Mouse (Mus musculus): ENCODE results near the gene Dysf. TPM values are rescaled to one million over a fixed set of nuclear protein-coding genes. Genes with fewer than 3 reads are reported as not detected.
A peak's percentile ranks its signal among the peaks of the same experiment; 100 is the strongest.

Dysf gene
- polyA plus RNA-seq, 1 experiment from 2014 or later, result 6.0 TPM

GRCm38 (mm10) chr6:84057216-84057615, 48.8 kb downstream of the Dysf start:
- H3K9me3 ChIP-seq, result no peaks in the 10 kb centered on the region
- no peaks in the 10 kb centered on the region for H3K4me1 ChIP-seq
- H3K36me3 ChIP-seq (replicated peaks), result no peaks in the 10 kb centered on the region
- DNase-seq (ENCODE audit: low spot score), result no peak
- no peak overlapping the region for H3K27ac ChIP-seq (replicated peaks)
- 83% methylated on average over 8 of the region's 8 CpGs for WGBS
- H3K27me3 ChIP-seq (replicated peaks; ENCODE audit: low read depth, poor library complexity, severe bottlenecking), result no peaks in the 10 kb centered on the region
- H3K4me3 ChIP-seq, result no peak overlapping the region

- 62% methylated on average over 5 of the region's 5 CpGs for WGBS
- peak; percentile 18 for DNase-seq (ENCODE audit: low spot score)
- Histone ChIP-seq H3K36me3 (replicated peaks) (no peaks in the 10 kb centered on the region), H3K27me3 (replicated peaks; ENCODE audit: low read depth, poor library complexity, severe bottlenecking) (no peaks in the 10 kb centered on the region; the same call in 1 of the 2 replicates), H3K27ac (replicated peaks) (no peak overlapping the region), H3K9me3 (no peaks in the 10 kb centered on the region), H3K4me3 (no peak overlapping the region), H3K4me1 (no peaks in the 10 kb centered on the region)
Observed at GRCm38 (mm10) chr6:84058671-84059141, 50.3 kb downstream of the Dysf start.

GRCm38 (mm10) chr6:84059771-84060414, 51.5 kb downstream of the Dysf start:
- no peaks in the 10 kb centered on the region; the same call in 1 of the 2 replicates for H3K27me3 ChIP-seq (replicated peaks; ENCODE audit: low read depth, poor library complexity, severe bottlenecking)
- no peaks in the 10 kb centered on the region for H3K36me3 ChIP-seq (replicated peaks)
- no peak overlapping the region for H3K27ac ChIP-seq (replicated peaks)
- no peaks in the 10 kb centered on the region for H3K9me3 ChIP-seq
- H3K4me3 ChIP-seq, result no peak overlapping the region
- no peak for DNase-seq (ENCODE audit: low spot score)
- H3K4me1 ChIP-seq, result no peaks in the 10 kb centered on the region
- WGBS, result 49% methylated on average over 4 of the region's 4 CpGs

- Histone ChIP-seq H3K27ac (replicated peaks) (no peak overlapping the region), H3K4me3 (no peak overlapping the region), H3K27me3 (replicated peaks; ENCODE audit: low read depth, poor library complexity, severe bottlenecking) (no peaks in the 10 kb centered on the region; the same call in 1 of the 2 replicates), H3K9me3 (no peaks in the 10 kb centered on the region), H3K4me1 (no peaks in the 10 kb centered on the region), H3K36me3 (replicated peaks) (no peaks in the 10 kb centered on the region)
- WGBS, result 5% methylated on average over 5 of the region's 5 CpGs
- DNase-seq (ENCODE audit: low spot score), result peak; percentile 77
Observed at GRCm38 (mm10) chr6:84061328-84061727, 52.9 kb downstream of the Dysf start.

- H3K9me3 ChIP-seq, result no peaks in the 10 kb centered on the region
- no peak overlapping the region for H3K4me3 ChIP-seq
- H3K4me1 ChIP-seq, result no peaks in the 10 kb centered on the region
- no peak overlapping the region for H3K27ac ChIP-seq (replicated peaks)
- H3K36me3 ChIP-seq (replicated peaks), result no peaks in the 10 kb centered on the region
- DNase-seq (ENCODE audit: low spot score), result no peak
- 74% methylated on average over 5 of the region's 5 CpGs for WGBS
- no peaks in the 10 kb centered on the region; the same call in 1 of the 2 replicates for H3K27me3 ChIP-seq (replicated peaks; ENCODE audit: low read depth, poor library complexity, severe bottlenecking)
Observed at GRCm38 (mm10) chr6:84062541-84062940, 54.2 kb downstream of the Dysf start.

GRCm38 (mm10) chr6:84068236-84068635, 59.8 kb downstream of the Dysf start:
- WGBS, result 90% methylated on average over 5 of the region's 5 CpGs
- Histone ChIP-seq H3K4me1 (no peaks in the 10 kb centered on the region), H3K4me3 (no peak overlapping the region), H3K27me3 (replicated peaks; ENCODE audit: low read depth, poor library complexity, severe bottlenecking) (no peaks in the 10 kb centered on the region; the same call in 1 of the 2 replicates), H3K36me3 (replicated peaks) (no peaks in the 10 kb centered on the region), H3K9me3 (no peaks in the 10 kb centered on the region), H3K27ac (replicated peaks) (no peak overlapping the region)
- DNase-seq (ENCODE audit: low spot score), result no peak

- no peak overlapping the region for H3K27ac ChIP-seq (replicated peaks)
- no peak for DNase-seq (ENCODE audit: low spot score)
- H3K36me3 ChIP-seq (replicated peaks), result no peaks in the 10 kb centered on the region
- no peaks in the 10 kb centered on the region for H3K4me1 ChIP-seq
- no peak overlapping the region for H3K4me3 ChIP-seq
- WGBS, result 84% methylated on average over 6 of the region's 6 CpGs
- H3K9me3 ChIP-seq, result no peaks in the 10 kb centered on the region
- H3K27me3 ChIP-seq (replicated peaks; ENCODE audit: low read depth, poor library complexity, severe bottlenecking), result no peaks in the 10 kb centered on the region
Observed at GRCm38 (mm10) chr6:84070251-84070650, 61.9 kb downstream of the Dysf start.

- Histone ChIP-seq H3K27ac (replicated peaks) (no peak overlapping the region), H3K9me3 (no peaks in the 10 kb centered on the region), H3K27me3 (replicated peaks; ENCODE audit: low read depth, poor library complexity, severe bottlenecking) (no peaks in the 10 kb centered on the region), H3K4me3 (no peak overlapping the region), H3K4me1 (no peaks in the 10 kb centered on the region), H3K36me3 (replicated peaks) (no peaks in the 10 kb centered on the region)
- peak; percentile 33 for DNase-seq (ENCODE audit: low spot score)
- WGBS, result 56% methylated on average over 9 of the region's 9 CpGs
Observed at GRCm38 (mm10) chr6:84072574-84072973, 64.2 kb downstream of the Dysf start.

GRCm38 (mm10) chr6:84078172-84078571, 69.8 kb downstream of the Dysf start:
- H3K4me3 ChIP-seq, result no peak overlapping the region
- 41% methylated on average over 1 of the region's 1 CpGs for WGBS
- no peak overlapping the region for H3K27ac ChIP-seq (replicated peaks)
- no peak for DNase-seq (ENCODE audit: low spot score)
- H3K9me3 ChIP-seq, result no peaks in the 10 kb centered on the region
- no peaks in the 10 kb centered on the region for H3K4me1 ChIP-seq
- H3K36me3 ChIP-seq (replicated peaks), result no peaks in the 10 kb centered on the region
- H3K27me3 ChIP-seq (replicated peaks; ENCODE audit: low read depth, poor library complexity, severe bottlenecking), result no peaks in the 10 kb centered on the region

GRCm38 (mm10) chr6:84080631-84081030, 72.2 kb downstream of the Dysf start:
- Histone ChIP-seq H3K27ac (replicated peaks) (no peak overlapping the region), H3K36me3 (replicated peaks) (no peaks in the 10 kb centered on the region), H3K4me3 (no peak overlapping the region), H3K4me1 (peaks cover 8% of the 10 kb centered on the region), H3K9me3 (no peaks in the 10 kb centered on the region), H3K27me3 (replicated peaks; ENCODE audit: low read depth, poor library complexity, severe bottlenecking) (no peaks in the 10 kb centered on the region)
- 82% methylated on average over 3 of the region's 3 CpGs for WGBS
- DNase-seq (ENCODE audit: low spot score), result no peak

GRCm38 (mm10) chr6:84084757-84085156, 76.4 kb downstream of the Dysf start:
- H3K27ac ChIP-seq (replicated peaks), result 0 out of 2 replicates have a peak overlapping the region, but pooled peaks have one; percentile 14

GRCm38 (mm10) chr6:84093473-84093872, 85.1 kb downstream of the Dysf start:
- no peak overlapping the region for H3K27ac ChIP-seq (replicated peaks)
- DNase-seq (ENCODE audit: low spot score), result peak; percentile 72
- no peaks in the 10 kb centered on the region for H3K36me3 ChIP-seq (replicated peaks)
- WGBS, result 26% methylated on average over 4 of the region's 4 CpGs
- H3K27me3 ChIP-seq (replicated peaks; ENCODE audit: low read depth, poor library complexity, severe bottlenecking), result peaks cover 19% of the 10 kb centered on the region; the same call in 1 of the 2 replicates
- peaks cover 7% of the 10 kb centered on the region for H3K4me1 ChIP-seq
- no peak overlapping the region for H3K4me3 ChIP-seq
- no peaks in the 10 kb centered on the region for H3K9me3 ChIP-seq

More at GRCm38 (mm10) chr6:84084757-84085156, 76.4 kb downstream of the Dysf start:
- 71% methylated on average over 10 of the region's 10 CpGs for WGBS
- H3K9me3 ChIP-seq, result no peaks in the 10 kb centered on the region
- H3K4me1 ChIP-seq, result peaks cover 12% of the 10 kb centered on the region
- no peak overlapping the region for H3K4me3 ChIP-seq
- no peaks in the 10 kb centered on the region for H3K27me3 ChIP-seq (replicated peaks; ENCODE audit: low read depth, poor library complexity, severe bottlenecking)
- DNase-seq (ENCODE audit: low spot score), result no peak
- H3K36me3 ChIP-seq (replicated peaks), result no peaks in the 10 kb centered on the region

- Histone ChIP-seq H3K4me3 (no peak overlapping the region), H3K27me3 (replicated peaks; ENCODE audit: low read depth, poor library complexity, severe bottlenecking) (peaks cover 23% of the 10 kb centered on the region; the same call in 1 of the 2 replicates), H3K9me3 (no peaks in the 10 kb centered on the region), H3K36me3 (replicated peaks) (no peaks in the 10 kb centered on the region), H3K4me1 (peaks cover 15% of the 10 kb centered on the region), H3K27ac (replicated peaks) (no peak overlapping the region)
- no peak for DNase-seq (ENCODE audit: low spot score)
- 88% methylated on average over 9 of the region's 9 CpGs for WGBS
Observed at GRCm38 (mm10) chr6:84094536-84094935, 86.1 kb downstream of the Dysf start.
